Mouse (Mus musculus) midbrain, embryonic 15.5 days (tissue): ENCODE data around the gene Gsg1l2. TPM values are rescaled to one million over a fixed set of nuclear protein-coding genes. Genes with fewer than 3 reads are reported as not detected.

Experiments
- ATAC-seq: fragments of 200-750 bp; cut with Nextera tagmentation; replicated peaks from 2 replicates; pipeline ENCODE4 v1.8.0; 2017; ENCODE audit warnings: moderate TSS enrichment
- H3K27ac ChIP-seq: fragments of 300-500 bp; sonication (generic); 2 replicates; pipeline ENCODE4 v1.5.1; 2015; ENCODE audit warnings: mild to moderate bottlenecking, inconsistent platforms
- H3K27me3 ChIP-seq: fragments of 300-500 bp; sonication (generic); replicated peaks from 2 replicates; pipeline ENCODE4 v1.6.1; 2015; ENCODE audit warnings: inconsistent platforms
- H3K36me3 ChIP-seq: fragments of 300-500 bp; sonication (generic); replicated peaks from 2 replicates; pipeline ENCODE4 v1.6.1; 2015; ENCODE audit warnings: inconsistent platforms
- H3K4me1 ChIP-seq: fragments of 300-500 bp; sonication (generic); 2 replicates; pipeline ENCODE4 v1.6.1; 2015; ENCODE audit warnings: inconsistent platforms
- H3K4me2 ChIP-seq: fragments of 300-500 bp; sonication (generic); 2 replicates; pipeline ENCODE4 v1.6.1; 2015; ENCODE audit warnings: inconsistent platforms, mild to moderate bottlenecking, moderate library complexity
- H3K4me3 ChIP-seq: fragments of 300-500 bp; sonication (generic); 2 replicates; pipeline ENCODE4 v1.5.1; 2015; ENCODE audit warnings: mild to moderate bottlenecking, inconsistent platforms
- H3K9ac ChIP-seq: fragments of 300-500 bp; sonication (generic); 2 replicates; pipeline ENCODE4 v1.6.1; 2015; ENCODE audit warnings: mild to moderate bottlenecking, inconsistent platforms
- H3K9me3 ChIP-seq: fragments of 300-500 bp; sonication (generic); 2 replicates; pipeline ENCODE4 v1.6.1; 2016; ENCODE audit warnings: inconsistent platforms
- WGBS: fragments of 180-500 bp; shearing (Covaris S2); methylation state at CpG from one replicate; pipeline ENCODE4 v1.1.7; 2015; ENCODE audit warnings: mixed read lengths; 5-methylcytosine and 5-hydroxymethylcytosine counted together
- polyA plus RNA-seq: library from polyadenylated mRNA; unstranded; fragments of >200 nt; fragmentation: Nextera tagmentation; extraction: Ambion mirVana; gene quantifications from 2 replicates; pipeline ENCODE4 v1.2.1, GENCODE M21; 2015

Gsg1l2 gene
- polyA plus RNA-seq = not detected in 2 replicates

GRCm38 (mm10) chr11:67774379-67774778, at the start of gene Gsg1l2:
TSS of gene Gsg1l2 (plus strand) at chr11:67774608.
- Histone ChIP-seq H3K4me1 (no peaks in the 10 kb centered on the region), H3K36me3 (no peaks in the 10 kb centered on the region), H3K4me3 (no peak within 1 kb of the TSS), H3K27ac (no peak within 1 kb of the TSS), H3K9ac (no peak within 1 kb of the TSS), H3K27me3 (no peaks in the 10 kb centered on the region), H3K9me3 (no peaks in the 10 kb centered on the region), H3K4me2 (no peak within 1 kb of the TSS)
- no peak for ATAC-seq
- 88% methylated on average over 12 of the region's 12 CpGs for WGBS

GRCm38 (mm10) chr11:67727095-67727494, 47.3 kb upstream of the Gsg1l2 start:
- Histone ChIP-seq H3K27me3 (no peaks in the 10 kb centered on the region), H3K4me1 (no peaks in the 10 kb centered on the region), H3K36me3 (no peaks in the 10 kb centered on the region), H3K9ac (no peak overlapping the region), H3K4me3 (no peak overlapping the region), H3K9me3 (no peaks in the 10 kb centered on the region), H3K4me2 (no peak overlapping the region), H3K27ac (no peak overlapping the region)
- no peak for ATAC-seq
- 83% methylated on average over 6 of the region's 6 CpGs for WGBS

GRCm38 (mm10) chr11:67728726-67729125, 45.7 kb upstream of the Gsg1l2 start:
- H3K4me2 ChIP-seq = no peak overlapping the region
- no peak overlapping the region for H3K4me3 ChIP-seq
- no peak for ATAC-seq
- H3K27me3 ChIP-seq = no peaks in the 10 kb centered on the region
- no peak overlapping the region for H3K9ac ChIP-seq
- no peaks in the 10 kb centered on the region for H3K9me3 ChIP-seq
- no peak overlapping the region for H3K27ac ChIP-seq
- H3K4me1 ChIP-seq = no peaks in the 10 kb centered on the region
- H3K36me3 ChIP-seq = no peaks in the 10 kb centered on the region

GRCm38 (mm10) chr11:67731056-67731455, 43.4 kb upstream of the Gsg1l2 start:
- Histone ChIP-seq H3K4me1 (no peaks in the 10 kb centered on the region), H3K36me3 (no peaks in the 10 kb centered on the region), H3K4me3 (no peak overlapping the region), H3K4me2 (no peak overlapping the region), H3K27ac (no peak overlapping the region), H3K9ac (no peak overlapping the region), H3K27me3 (no peaks in the 10 kb centered on the region), H3K9me3 (no peaks in the 10 kb centered on the region)
- no peak for ATAC-seq
- 100% methylated on average over 2 of the region's 2 CpGs for WGBS

- Histone ChIP-seq H3K4me1 (no peaks in the 10 kb centered on the region), H3K36me3 (no peaks in the 10 kb centered on the region), H3K4me3 (no peak overlapping the region), H3K27me3 (no peaks in the 10 kb centered on the region), H3K27ac (no peak overlapping the region), H3K9me3 (no peaks in the 10 kb centered on the region), H3K9ac (no peak overlapping the region), H3K4me2 (no peak overlapping the region)
- WGBS = 89% methylated on average over 1 of the region's 1 CpGs
- ATAC-seq = no peak
Observed at GRCm38 (mm10) chr11:67733726-67734125, 40.7 kb upstream of the Gsg1l2 start.

- H3K4me2 ChIP-seq = no peak overlapping the region
- no peaks in the 10 kb centered on the region for H3K4me1 ChIP-seq
- no peak overlapping the region for H3K4me3 ChIP-seq
- 70% methylated on average over 3 of the region's 3 CpGs for WGBS
- H3K36me3 ChIP-seq = no peaks in the 10 kb centered on the region
- H3K9me3 ChIP-seq = no peaks in the 10 kb centered on the region
- no peak for ATAC-seq
- H3K27ac ChIP-seq = no peak overlapping the region
- no peak overlapping the region for H3K9ac ChIP-seq
- no peaks in the 10 kb centered on the region for H3K27me3 ChIP-seq
Observed at GRCm38 (mm10) chr11:67734597-67734996, 39.8 kb upstream of the Gsg1l2 start.

- ATAC-seq = no peak
- H3K27me3 ChIP-seq = no peaks in the 10 kb centered on the region
- no peaks in the 10 kb centered on the region for H3K36me3 ChIP-seq
- H3K4me3 ChIP-seq = no peak overlapping the region
- WGBS = 86% methylated on average over 6 of the region's 6 CpGs
- no peak overlapping the region for H3K9ac ChIP-seq
- no peak overlapping the region for H3K27ac ChIP-seq
- H3K4me1 ChIP-seq = no peaks in the 10 kb centered on the region
- no peaks in the 10 kb centered on the region for H3K9me3 ChIP-seq
- H3K4me2 ChIP-seq = no peak overlapping the region
Observed at GRCm38 (mm10) chr11:67738345-67738744, 36.1 kb upstream of the Gsg1l2 start.

GRCm38 (mm10) chr11:67738846-67739490, 35.4 kb upstream of the Gsg1l2 start:
- no peak overlapping the region for H3K9ac ChIP-seq
- WGBS = 92% methylated on average over 5 of the region's 5 CpGs
- no peak for ATAC-seq

GRCm38 (mm10) chr11:67741569-67741968, 32.8 kb upstream of the Gsg1l2 start:
- no peaks in the 10 kb centered on the region for H3K36me3 ChIP-seq
- no peak overlapping the region for H3K27ac ChIP-seq
- no peaks in the 10 kb centered on the region for H3K4me1 ChIP-seq
- no peak overlapping the region for H3K9ac ChIP-seq
- no peak overlapping the region for H3K4me3 ChIP-seq
- no peak overlapping the region for H3K4me2 ChIP-seq
- H3K27me3 ChIP-seq = no peaks in the 10 kb centered on the region
- no peaks in the 10 kb centered on the region for H3K9me3 ChIP-seq
- no peak for ATAC-seq

More at GRCm38 (mm10) chr11:67738846-67739490, 35.4 kb upstream of the Gsg1l2 start:
- no peak overlapping the region for H3K4me3 ChIP-seq
- H3K9me3 ChIP-seq = no peaks in the 10 kb centered on the region
- H3K27ac ChIP-seq = no peak overlapping the region
- H3K4me1 ChIP-seq = no peaks in the 10 kb centered on the region
- no peaks in the 10 kb centered on the region for H3K27me3 ChIP-seq
- no peaks in the 10 kb centered on the region for H3K36me3 ChIP-seq
- H3K4me2 ChIP-seq = no peak overlapping the region

GRCm38 (mm10) chr11:67756287-67756686, 18.1 kb upstream of the Gsg1l2 start:
- Histone ChIP-seq H3K4me1 (no peaks in the 10 kb centered on the region), H3K27ac (no peak overlapping the region), H3K9me3 (no peaks in the 10 kb centered on the region), H3K27me3 (no peaks in the 10 kb centered on the region), H3K4me2 (no peak overlapping the region), H3K4me3 (no peak overlapping the region), H3K9ac (no peak overlapping the region), H3K36me3 (no peaks in the 10 kb centered on the region)
- ATAC-seq = no peak
- WGBS = 89% methylated on average over 1 of the region's 1 CpGs

GRCm38 (mm10) chr11:67757373-67758167, 16.8 kb upstream of the Gsg1l2 start:
- no peak overlapping the region for H3K9ac ChIP-seq
- H3K4me3 ChIP-seq = no peak overlapping the region
- H3K4me2 ChIP-seq = no peak overlapping the region
- H3K4me1 ChIP-seq = no peaks in the 10 kb centered on the region
- H3K9me3 ChIP-seq = no peaks in the 10 kb centered on the region
- 78% methylated on average over 15 of the region's 15 CpGs for WGBS
- H3K27ac ChIP-seq = no peak overlapping the region
- ATAC-seq = no peak
- H3K27me3 ChIP-seq = no peaks in the 10 kb centered on the region
- no peaks in the 10 kb centered on the region for H3K36me3 ChIP-seq

- ATAC-seq = no peak
- Histone ChIP-seq H3K9ac (no peak within 1 kb of the TSS), H3K27ac (no peak within 1 kb of the TSS), H3K4me2 (no peak within 1 kb of the TSS), H3K27me3 (no peaks in the 10 kb centered on the region), H3K36me3 (no peaks in the 10 kb centered on the region), H3K4me3 (no peak within 1 kb of the TSS), H3K4me1 (no peaks in the 10 kb centered on the region), H3K9me3 (no peaks in the 10 kb centered on the region)
- WGBS = 86% methylated on average over 14 of the region's 14 CpGs
Observed at GRCm38 (mm10) chr11:67771053-67771452, 3.4 kb upstream of the Gsg1l2 start, which contains the start of gene Glp2r. TSS of gene Glp2r (minus strand) at chr11:67771153.

GRCm38 (mm10) chr11:67771691-67772090, 2.7 kb upstream of the Gsg1l2 start:
- Histone ChIP-seq H3K27ac (no peak overlapping the region), H3K4me2 (no peak overlapping the region), H3K9me3 (no peaks in the 10 kb centered on the region), H3K9ac (no peak overlapping the region), H3K27me3 (no peaks in the 10 kb centered on the region), H3K4me3 (no peak overlapping the region), H3K4me1 (no peaks in the 10 kb centered on the region), H3K36me3 (no peaks in the 10 kb centered on the region)
- 75% methylated on average over 2 of the region's 2 CpGs for WGBS
- no peak for ATAC-seq
